Mouse (Mus musculus): ENCODE results near the gene Rpl18a. TPM values are rescaled to one million over a fixed set of nuclear protein-coding genes. Genes with fewer than 3 reads are reported as not detected.

Rpl18a gene
- total and polyA plus RNA-seq, 3 experiments, result 1,575 to 12,197 (median 5,482) TPM

DNA sequence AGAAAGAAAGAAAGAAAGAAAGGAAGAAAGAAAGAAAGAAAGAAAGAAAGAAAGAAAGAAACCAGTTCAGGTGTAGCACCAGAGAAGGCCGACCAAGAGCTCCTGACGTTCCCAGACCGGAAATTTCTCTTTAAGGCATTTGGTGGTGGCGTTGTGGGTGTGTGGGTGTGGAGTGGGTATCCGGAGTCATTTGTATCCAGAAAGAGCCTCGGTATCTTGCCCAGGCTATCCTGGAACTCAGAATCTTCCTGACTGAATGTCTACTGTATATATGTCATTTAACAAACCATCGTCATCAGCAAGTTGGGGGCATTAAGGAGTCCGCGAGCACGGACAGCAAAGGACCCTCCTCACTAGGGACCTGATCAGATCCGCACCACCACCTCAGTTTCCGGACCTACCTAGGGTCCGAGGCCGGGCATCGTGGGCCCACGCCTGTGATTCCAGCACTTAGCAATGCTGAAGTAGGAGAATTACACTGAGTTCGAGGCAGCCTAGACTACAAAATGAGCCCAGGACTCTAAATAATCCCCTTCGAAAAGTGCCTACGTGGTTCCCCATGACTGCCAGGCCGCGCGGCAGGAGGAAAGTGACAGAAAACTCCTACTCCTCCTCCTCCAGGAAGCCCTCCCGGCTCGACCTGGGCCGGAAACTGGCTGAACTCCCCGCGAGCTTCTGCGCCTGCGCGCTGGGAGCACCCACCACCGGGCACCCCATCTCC lies 24.4 kb downstream of the Rpl18a start:
- Histone ChIP-seq H3K27me3 (ENCODE audit: insufficient read depth, low read length) (no peaks in the 10 kb centered on the region), H3K4me3 (ENCODE audit: low read depth, low read length) (peak overlapping the region; percentile 86), H3K4me1 (ENCODE audit: insufficient read depth, low read depth, low read length) (peaks cover 47% of the 10 kb centered on the region), H3K9me3 (replicated peaks) (no peaks in the 10 kb centered on the region), H3K36me3 (replicated peaks) (peaks cover 40% of the 10 kb centered on the region)
- DNase-seq (ENCODE audit: low spot score) (no peak), ATAC-seq (ENCODE audit: extremely low read depth, insufficient number of reproducible peaks, low FRiP score, poor library complexity, severe bottlenecking) (no peak)
- TF ChIP-seq TAL1 (conservative IDR thresholded peaks at IDR 0.05; ENCODE audit: low read depth, low read length) (no peak), POLR2AphosphoS5 (IDR thresholded peaks at IDR 0.05; ENCODE audit: insufficient replicate concordance, low read depth, low read length) (no peak), CTCF (IDR thresholded peaks at IDR 0.05; ENCODE audit: low read depth, low read length) (no peak), GATA2 (IDR thresholded peaks at IDR 0.05; ENCODE audit: borderline replicate concordance, low read depth, low read length) (no peak), GATA1 (IDR thresholded peaks at IDR 0.05; ENCODE audit: borderline replicate concordance, low read length) (no peak)

GRCm38 (mm10) chr8:70871195-70871807 lies 25.9 kb downstream of the Rpl18a start:
- Histone ChIP-seq H3K27me3 (ENCODE audit: insufficient read depth, low read length) (no peaks in the 10 kb centered on the region), H3K9me3 (replicated peaks) (no peaks in the 10 kb centered on the region), H3K4me1 (ENCODE audit: insufficient read depth, low read depth, low read length) (peaks cover 51% of the 10 kb centered on the region), H3K4me3 (ENCODE audit: low read depth, low read length) (peak overlapping the region; percentile 61; the same call in 1 of the 2 replicates), H3K36me3 (replicated peaks) (peaks cover 52% of the 10 kb centered on the region)
- DNase-seq (ENCODE audit: low spot score) (no peak), ATAC-seq (ENCODE audit: extremely low read depth, insufficient number of reproducible peaks, low FRiP score, poor library complexity, severe bottlenecking) (no peak)
- no peak for TF ChIP-seq CTCF (IDR thresholded peaks at IDR 0.05; ENCODE audit: low read depth, low read length)
- no peak for TF ChIP-seq GATA2 (IDR thresholded peaks at IDR 0.05; ENCODE audit: borderline replicate concordance, low read depth, low read length)
- TF ChIP-seq GATA1 (IDR thresholded peaks at IDR 0.05; ENCODE audit: borderline replicate concordance, low read length), result no peak
- no peak for TF ChIP-seq POLR2AphosphoS5 (IDR thresholded peaks at IDR 0.05; ENCODE audit: insufficient replicate concordance, low read depth, low read length)
- TF ChIP-seq TAL1 (conservative IDR thresholded peaks at IDR 0.05; ENCODE audit: low read depth, low read length), result no peak

DNA sequence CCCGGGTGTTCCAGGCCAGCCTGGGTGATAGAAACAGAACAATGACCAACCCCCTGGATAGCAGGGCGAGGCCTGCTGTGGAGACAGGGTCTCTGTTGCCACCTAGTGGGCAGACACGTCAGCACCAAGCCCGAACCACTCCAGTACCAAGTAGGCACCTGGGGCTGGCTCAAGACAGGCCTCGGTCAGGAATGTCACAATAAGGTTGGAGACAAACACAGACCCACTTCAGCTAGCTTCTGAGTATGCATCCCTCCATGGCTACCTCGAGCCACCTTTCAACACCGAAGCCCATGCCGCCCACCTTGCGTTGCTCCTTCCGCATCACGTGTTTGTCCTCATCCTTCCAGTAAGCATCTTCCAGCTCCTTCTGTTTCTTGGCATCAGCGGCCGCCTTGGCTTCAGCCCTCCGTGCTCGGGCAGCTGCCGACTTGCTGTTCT lies 27.6 kb downstream of the Rpl18a start:
- ATAC-seq (ENCODE audit: extremely low read depth, insufficient number of reproducible peaks, low FRiP score, poor library complexity, severe bottlenecking), result no peak

DNA sequence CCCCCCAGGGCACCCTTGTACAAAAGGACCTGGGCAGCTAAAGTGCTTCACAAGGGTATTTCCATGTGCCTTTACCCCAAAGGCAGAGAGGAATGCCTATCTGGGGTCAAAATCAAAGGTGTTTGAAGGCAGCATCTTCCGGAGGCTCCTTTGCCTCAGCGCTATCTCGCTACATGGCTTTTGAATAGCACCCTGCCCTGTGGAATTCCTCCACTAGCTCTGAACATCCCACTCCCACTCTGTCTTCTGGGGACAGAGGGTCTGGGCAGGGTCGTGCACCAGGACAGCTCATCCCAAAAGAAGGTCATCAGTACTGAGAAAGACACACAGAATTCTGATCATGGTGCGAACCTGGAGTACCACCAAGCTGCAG lies 28.0 kb downstream of the Rpl18a start:
- H3K4me3 ChIP-seq (ENCODE audit: low read depth, low read length), result no peak overlapping the region
- TF ChIP-seq CTCF (IDR thresholded peaks at IDR 0.05; ENCODE audit: low read depth, low read length), result no peak
- no peak for TF ChIP-seq POLR2AphosphoS5 (IDR thresholded peaks at IDR 0.05; ENCODE audit: insufficient replicate concordance, low read depth, low read length)
- TF ChIP-seq GATA2 (IDR thresholded peaks at IDR 0.05; ENCODE audit: borderline replicate concordance, low read depth, low read length), result no peak
- no peak for TF ChIP-seq GATA1 (IDR thresholded peaks at IDR 0.05; ENCODE audit: borderline replicate concordance, low read length)
- peaks cover 69% of the 10 kb centered on the region for H3K4me1 ChIP-seq (ENCODE audit: insufficient read depth, low read depth, low read length)
- H3K36me3 ChIP-seq (replicated peaks), result peaks cover 52% of the 10 kb centered on the region
- peaks cover 9% of the 10 kb centered on the region for H3K27me3 ChIP-seq (ENCODE audit: insufficient read depth, low read length)
- DNase-seq (ENCODE audit: low spot score) (no peak), ATAC-seq (ENCODE audit: extremely low read depth, insufficient number of reproducible peaks, low FRiP score, poor library complexity, severe bottlenecking) (no peak)
- H3K9me3 ChIP-seq (replicated peaks), result no peaks in the 10 kb centered on the region

More for the DNA sequence above, 27.6 kb downstream of the Rpl18a start:
- Histone ChIP-seq H3K4me3 (ENCODE audit: low read depth, low read length) (no peak overlapping the region), H3K9me3 (replicated peaks) (no peaks in the 10 kb centered on the region), H3K27me3 (ENCODE audit: insufficient read depth, low read length) (peaks cover 4% of the 10 kb centered on the region), H3K4me1 (ENCODE audit: insufficient read depth, low read depth, low read length) (peaks cover 68% of the 10 kb centered on the region), H3K36me3 (replicated peaks) (peaks cover 52% of the 10 kb centered on the region)
- peak; percentile 72 for DNase-seq (ENCODE audit: low spot score)
- TF ChIP-seq TAL1 (conservative IDR thresholded peaks at IDR 0.05; ENCODE audit: low read depth, low read length) (no peak), GATA1 (IDR thresholded peaks at IDR 0.05; ENCODE audit: borderline replicate concordance, low read length) (no peak), CTCF (IDR thresholded peaks at IDR 0.05; ENCODE audit: low read depth, low read length) (peak; percentile 81), POLR2AphosphoS5 (IDR thresholded peaks at IDR 0.05; ENCODE audit: insufficient replicate concordance, low read depth, low read length) (no peak), GATA2 (IDR thresholded peaks at IDR 0.05; ENCODE audit: borderline replicate concordance, low read depth, low read length) (no peak)

DNA sequence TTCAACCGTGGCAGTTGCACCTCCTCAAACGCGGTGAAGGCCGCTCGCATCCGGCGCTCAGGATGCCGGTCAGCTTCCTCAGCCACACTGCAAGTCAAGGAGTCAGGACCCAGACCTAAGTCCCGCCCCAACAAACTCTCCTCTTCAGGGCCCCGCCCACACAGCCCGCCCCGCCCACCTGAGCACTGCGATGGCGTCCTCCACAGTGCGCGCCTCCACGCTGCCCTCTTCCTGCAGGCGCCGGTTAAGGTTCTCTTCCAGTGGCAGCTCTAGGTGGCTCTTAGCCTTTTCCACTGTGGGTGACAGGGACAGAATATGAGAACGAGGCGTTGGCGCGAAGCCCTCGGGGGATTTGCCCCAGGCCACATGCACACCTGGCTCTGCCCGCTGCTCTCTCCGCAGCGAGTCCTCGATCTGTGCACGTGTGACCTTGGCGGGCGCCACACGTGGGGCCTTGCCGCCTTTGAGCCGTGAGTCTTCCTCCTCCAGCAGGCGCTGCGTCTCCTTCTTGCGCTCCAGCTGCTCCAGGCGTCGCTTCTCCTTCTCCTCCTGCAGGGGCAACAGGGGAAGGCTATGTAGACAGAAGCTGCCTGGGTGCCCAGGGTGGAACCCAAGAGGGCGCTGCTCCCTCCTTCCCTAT lies 28.5 kb downstream of the Rpl18a start:
- peaks cover 69% of the 10 kb centered on the region for H3K4me1 ChIP-seq (ENCODE audit: insufficient read depth, low read depth, low read length)

GRCm38 (mm10) chr8:70866566-70866965 lies 30.6 kb downstream of the Rpl18a start:
- H3K9me3 ChIP-seq (replicated peaks), result no peaks in the 10 kb centered on the region
- ATAC-seq (ENCODE audit: extremely low read depth, insufficient number of reproducible peaks, low FRiP score, poor library complexity, severe bottlenecking) (no peak), DNase-seq (ENCODE audit: low spot score) (no peak)
- H3K27me3 ChIP-seq (ENCODE audit: insufficient read depth, low read length), result peaks cover 35% of the 10 kb centered on the region
- H3K4me3 ChIP-seq (ENCODE audit: low read depth, low read length), result no peak overlapping the region
- TF ChIP-seq GATA1 (IDR thresholded peaks at IDR 0.05; ENCODE audit: borderline replicate concordance, low read length) (no peak), CTCF (IDR thresholded peaks at IDR 0.05; ENCODE audit: low read depth, low read length) (no peak), POLR2AphosphoS5 (IDR thresholded peaks at IDR 0.05; ENCODE audit: insufficient replicate concordance, low read depth, low read length) (no peak), GATA2 (IDR thresholded peaks at IDR 0.05; ENCODE audit: borderline replicate concordance, low read depth, low read length) (no peak), TAL1 (conservative IDR thresholded peaks at IDR 0.05; ENCODE audit: low read depth, low read length) (no peak)
- H3K4me1 ChIP-seq (ENCODE audit: insufficient read depth, low read depth, low read length), result peaks cover 70% of the 10 kb centered on the region
- peaks cover 46% of the 10 kb centered on the region for H3K36me3 ChIP-seq (replicated peaks)

More for the DNA sequence above, 28.5 kb downstream of the Rpl18a start:
- peaks cover 14% of the 10 kb centered on the region for H3K27me3 ChIP-seq (ENCODE audit: insufficient read depth, low read length)
- H3K4me3 ChIP-seq (ENCODE audit: low read depth, low read length), result no peak overlapping the region; the same call in 1 of the 2 replicates
- DNase-seq (ENCODE audit: low spot score) (no peak), ATAC-seq (ENCODE audit: extremely low read depth, insufficient number of reproducible peaks, low FRiP score, poor library complexity, severe bottlenecking) (no peak)
- TF ChIP-seq CTCF (IDR thresholded peaks at IDR 0.05; ENCODE audit: low read depth, low read length) (no peak), GATA1 (IDR thresholded peaks at IDR 0.05; ENCODE audit: borderline replicate concordance, low read length) (no peak), POLR2AphosphoS5 (IDR thresholded peaks at IDR 0.05; ENCODE audit: insufficient replicate concordance, low read depth, low read length) (no peak), TAL1 (conservative IDR thresholded peaks at IDR 0.05; ENCODE audit: low read depth, low read length) (no peak), GATA2 (IDR thresholded peaks at IDR 0.05; ENCODE audit: borderline replicate concordance, low read depth, low read length) (no peak)
- H3K36me3 ChIP-seq (replicated peaks), result peaks cover 52% of the 10 kb centered on the region
- no peaks in the 10 kb centered on the region for H3K9me3 ChIP-seq (replicated peaks)

Data from G1E (cell line).